Mouse (Mus musculus): ENCODE measurements at regions not wholly inside any gene's neighbourhood (a gene's known extent, or its start where the extent isn't known, plus 50 kb on each side); places are given as distances from the start of the nearest gene placed in this dataset.

DNA sequence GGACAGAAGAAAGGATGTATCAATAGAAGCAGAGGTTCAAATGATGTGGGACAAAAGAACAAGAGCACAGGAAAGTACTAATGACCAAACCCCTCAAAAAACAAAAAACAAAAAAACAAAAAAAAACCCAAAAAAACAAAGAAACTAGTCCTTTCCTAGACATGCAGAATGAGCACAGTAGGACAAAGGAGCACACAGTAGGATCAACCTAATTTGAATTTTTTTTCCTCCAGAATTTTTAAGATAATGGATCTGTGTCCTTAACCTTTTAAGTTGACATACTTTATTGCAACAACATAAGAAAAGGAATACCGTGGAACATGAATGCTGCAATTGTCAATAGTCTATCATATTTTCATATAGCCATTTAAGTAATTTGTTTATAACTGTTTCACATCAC lies 370.2 kb upstream of the Dach1 start:
- no peak for DNase-seq (ENCODE audit: low spot score in 2 of 2)

DNA sequence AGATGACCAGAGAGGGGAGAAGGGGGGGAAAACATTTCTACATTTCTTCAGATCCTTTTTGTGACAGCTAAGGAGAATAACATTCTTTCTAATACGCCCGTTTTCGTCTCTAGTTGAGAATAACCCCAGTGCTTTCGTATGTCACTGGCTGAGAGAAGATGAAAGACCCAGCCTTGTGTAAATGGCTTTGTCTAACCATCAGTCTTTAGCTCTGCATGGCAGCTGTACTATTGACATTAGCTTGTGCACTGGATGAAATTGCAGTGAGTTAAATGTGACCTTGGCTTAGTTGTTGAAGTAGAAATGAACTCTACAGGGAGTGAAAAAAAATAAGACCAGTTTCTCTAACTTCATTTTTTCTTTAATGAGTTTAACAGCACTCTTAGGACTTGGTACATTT lies 368.7 kb upstream of the Dach1 start:
- DNase-seq (ENCODE audit: low spot score in 2 of 2): no peak

DNA sequence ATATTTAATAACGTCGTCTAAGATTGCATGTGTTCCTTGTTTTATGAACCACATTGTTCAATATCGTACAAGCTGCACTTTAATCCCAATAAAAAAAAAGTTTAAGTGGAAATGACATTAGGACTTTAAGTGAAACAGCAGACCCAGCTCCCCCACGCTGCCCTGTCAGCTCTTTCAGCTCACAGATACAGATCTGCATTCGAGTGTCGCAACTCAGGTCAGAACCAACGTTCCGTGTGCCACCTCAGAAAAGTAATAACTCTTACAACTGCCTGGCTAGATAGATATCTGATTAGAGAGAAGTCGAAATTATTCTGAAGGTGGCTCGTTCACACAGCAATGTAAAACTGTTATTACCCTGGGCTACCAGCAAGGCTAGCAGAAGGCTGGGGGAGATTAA lies 364.0 kb upstream of the Dach1 start:
- DNase-seq (ENCODE audit: low spot score in 2 of 2): no peak

GRCm38 (mm10) chr14:98520966-98521365 lies 351.4 kb upstream of the Dach1 start:
- no peak for DNase-seq (ENCODE audit: low spot score in 2 of 2)

DNA sequence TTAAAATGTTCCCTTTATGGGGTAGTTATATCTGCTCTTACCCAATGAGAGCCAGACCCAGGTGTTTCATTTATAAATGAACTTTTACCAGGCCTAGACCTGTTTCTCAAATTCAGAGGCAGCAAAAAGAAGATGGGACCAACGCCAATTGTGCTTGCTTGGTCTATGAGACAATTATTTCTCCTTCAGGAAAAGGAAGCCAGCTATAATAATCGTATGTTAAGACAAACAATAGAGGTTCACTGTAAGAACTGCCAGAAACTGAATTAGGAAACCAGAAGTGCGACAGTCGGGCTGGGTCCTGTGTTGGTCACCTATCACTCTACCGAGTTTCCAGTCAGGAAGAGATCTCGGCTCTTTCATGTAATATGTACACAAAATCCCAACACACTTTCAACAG lies 335.8 kb upstream of the Dach1 start:
- DNase-seq (ENCODE audit: low spot score in 2 of 2): no peak

DNA sequence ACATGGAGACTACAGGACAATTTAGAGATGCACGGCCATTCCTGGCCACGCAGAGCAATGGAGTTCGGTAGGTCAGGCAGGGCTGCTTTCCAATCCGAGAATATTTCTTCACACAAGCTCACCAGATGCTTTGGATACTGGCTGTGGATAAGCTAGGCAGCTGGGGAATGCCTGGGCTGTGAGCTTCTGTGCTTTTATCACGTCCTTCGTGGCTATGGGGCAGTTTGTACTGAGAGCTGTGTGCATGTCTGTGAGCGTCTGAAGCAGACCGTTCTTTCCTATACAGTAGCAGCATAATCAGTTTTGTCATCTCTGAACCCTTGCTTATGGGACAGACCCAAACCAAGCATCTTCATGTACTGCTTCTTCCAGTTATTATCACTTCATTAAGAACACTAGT lies 307.9 kb upstream of the Dach1 start:
- no peak for DNase-seq (ENCODE audit: low spot score in 2 of 2)

DNA sequence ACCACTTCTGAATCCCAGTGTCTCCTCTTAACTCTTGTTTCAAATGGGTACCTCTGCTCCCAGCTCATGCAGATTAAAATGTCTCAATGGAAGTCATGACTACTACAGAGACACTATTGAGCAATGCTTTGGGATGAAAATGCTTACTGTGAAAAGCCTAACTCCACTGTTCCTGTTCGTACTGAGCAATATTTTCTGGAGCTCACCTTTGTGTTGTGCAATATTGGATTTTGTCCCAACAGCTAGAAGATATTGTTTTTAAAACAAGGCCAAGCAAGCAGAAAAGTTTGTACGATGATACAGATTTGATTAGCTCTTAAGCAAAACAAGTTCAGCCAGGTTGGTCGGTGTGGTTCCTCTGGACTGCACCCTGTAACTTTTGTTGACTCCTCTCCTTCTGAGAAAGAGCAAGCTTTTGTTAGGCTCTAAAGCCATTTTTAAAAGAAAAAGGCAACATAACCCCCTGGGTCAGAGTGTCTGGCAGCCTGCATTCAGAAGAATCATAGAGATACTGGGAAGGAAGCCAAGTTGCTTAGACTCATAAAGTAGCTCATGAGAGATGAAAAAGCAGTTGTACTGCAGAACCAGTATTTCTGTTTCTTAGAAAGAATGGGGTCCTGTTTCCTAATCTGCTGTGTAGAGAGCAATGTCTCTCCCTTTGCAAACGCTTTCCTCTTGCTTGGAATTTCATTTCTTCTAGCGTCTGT lies 302.4 kb upstream of the Dach1 start:
- DNase-seq (ENCODE audit: low spot score in 2 of 2): no peak

GRCm38 (mm10) chr14:98454461-98454860 lies 284.9 kb upstream of the Dach1 start:
- no peak for DNase-seq (ENCODE audit: low spot score in 2 of 2)

DNA sequence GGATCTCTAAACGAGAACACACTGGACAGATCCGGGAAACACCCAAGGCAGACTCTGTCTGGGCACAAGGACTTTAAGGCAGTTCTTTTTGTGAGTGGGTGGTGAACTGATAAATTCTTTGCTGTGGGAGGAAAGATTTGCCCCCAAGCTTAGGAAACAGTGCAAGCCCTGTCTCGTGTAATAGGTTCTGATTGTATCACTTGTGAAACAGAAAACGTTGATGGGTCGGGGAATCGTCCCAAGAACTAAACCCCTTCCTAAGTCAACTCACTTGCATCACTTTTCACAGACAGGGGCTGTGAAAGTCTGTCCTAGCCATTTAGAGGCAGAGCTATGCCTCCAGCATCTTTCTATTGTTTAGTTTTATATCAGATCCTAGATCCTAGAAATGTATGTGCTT lies 282.6 kb upstream of the Dach1 start:
- DNase-seq (ENCODE audit: low spot score in 2 of 2): no peak

GRCm38 (mm10) chr14:98449568-98449967 lies 280.0 kb upstream of the Dach1 start:
- DNase-seq (ENCODE audit: low spot score in 2 of 2): no peak

DNA sequence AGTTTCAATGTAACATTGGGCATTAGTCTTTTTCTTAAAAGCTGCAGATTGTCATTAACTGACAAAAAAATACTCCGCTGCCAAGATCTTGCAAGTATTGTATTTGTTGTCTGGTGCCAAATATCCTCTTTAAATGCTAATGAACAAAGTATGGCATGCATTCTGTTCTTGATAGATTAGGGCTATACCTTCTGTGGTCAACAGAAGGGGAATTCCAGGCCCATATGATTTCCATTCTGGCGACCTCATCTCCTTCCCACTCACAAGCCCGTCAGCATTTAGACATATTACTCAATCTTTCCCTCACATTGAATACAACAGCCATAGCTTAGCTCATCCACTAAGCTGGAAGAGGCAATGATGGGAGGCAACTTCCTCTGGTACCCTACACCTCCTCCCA lies 272.8 kb upstream of the Dach1 start:
- no peak for DNase-seq (ENCODE audit: low spot score in 2 of 2)

DNA sequence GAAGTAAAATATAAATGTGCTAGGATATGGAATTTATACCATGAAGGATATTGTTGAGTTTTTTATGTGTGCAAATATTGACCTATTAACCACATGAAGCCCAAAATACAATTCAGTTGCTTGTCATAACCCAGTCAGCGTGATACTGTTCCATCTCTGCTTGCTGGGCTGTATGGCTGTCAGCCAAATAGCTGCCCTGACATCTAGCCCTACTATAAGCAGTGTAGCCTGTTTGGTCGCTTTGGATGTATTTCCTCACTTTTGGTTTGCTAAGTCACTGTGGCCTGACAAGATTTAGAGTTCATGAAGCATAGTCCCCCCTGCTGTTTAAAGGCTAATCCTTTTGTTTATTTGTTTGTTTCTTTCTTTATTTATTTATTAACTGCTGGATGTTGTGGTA lies 272.4 kb upstream of the Dach1 start:
- DNase-seq (ENCODE audit: low spot score in 2 of 2): no peak

GRCm38 (mm10) chr14:98431959-98432358 lies 262.4 kb upstream of the Dach1 start:
- DNase-seq (ENCODE audit: low spot score in 2 of 2): no peak

DNA sequence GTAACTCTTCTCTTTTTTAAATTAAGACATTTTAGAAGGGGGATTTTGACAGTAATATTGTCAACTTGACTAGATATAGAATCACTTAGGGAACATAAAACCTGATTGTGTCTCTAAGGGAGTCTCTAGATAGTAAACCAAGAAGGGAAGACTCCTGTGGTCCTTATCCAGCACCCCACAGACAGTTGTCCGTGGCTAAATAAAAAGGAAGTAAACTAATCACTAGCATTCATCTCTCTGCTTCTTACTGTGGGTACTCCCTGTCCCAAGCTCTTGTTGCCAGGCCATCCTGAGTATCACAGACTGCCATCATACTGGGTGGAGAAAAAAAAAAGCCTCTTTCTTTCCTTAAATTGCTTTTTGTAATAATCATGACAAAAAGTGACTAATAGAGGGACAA lies 248.2 kb upstream of the Dach1 start:
- no peak for DNase-seq (ENCODE audit: low spot score in 2 of 2)

- DNase-seq (ENCODE audit: low spot score in 2 of 2): no peak
Measured at GRCm38 (mm10) chr14:98414201-98414600, 244.6 kb upstream of the Dach1 start.

DNA sequence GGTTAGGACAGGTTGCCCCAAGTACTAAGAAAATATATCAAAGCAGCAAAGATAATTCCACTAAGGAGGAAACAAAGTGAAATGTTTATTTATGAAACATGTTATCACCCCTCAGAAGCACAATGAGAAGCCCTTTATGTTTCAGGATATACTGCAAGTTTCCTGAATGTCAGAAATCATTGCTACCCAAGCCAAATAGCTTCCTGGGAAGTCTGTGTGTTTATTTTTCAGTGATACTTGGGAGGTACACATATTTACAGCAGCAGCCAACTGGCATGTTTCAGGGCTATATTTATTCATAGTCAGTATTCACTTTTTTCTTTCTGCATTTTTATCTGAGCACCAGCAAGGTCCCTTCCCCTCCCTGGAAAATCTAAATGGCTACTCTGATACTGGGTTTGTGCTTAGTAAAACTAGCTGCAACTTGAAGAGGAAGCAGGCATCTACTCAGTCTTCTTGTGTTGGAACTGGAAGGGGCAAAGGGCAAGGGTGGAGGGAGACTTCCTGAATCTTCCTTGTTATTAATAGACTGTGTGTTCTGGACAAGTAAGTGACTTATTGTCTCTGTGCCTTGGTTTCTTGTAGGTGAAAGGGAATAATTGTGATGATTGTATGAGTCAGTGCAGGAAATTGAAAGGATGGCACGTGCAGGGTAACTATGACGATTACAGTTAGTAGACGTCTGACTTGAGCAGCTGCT lies 236.5 kb upstream of the Dach1 start:
- DNase-seq (ENCODE audit: low spot score in 2 of 2): no peak

DNA sequence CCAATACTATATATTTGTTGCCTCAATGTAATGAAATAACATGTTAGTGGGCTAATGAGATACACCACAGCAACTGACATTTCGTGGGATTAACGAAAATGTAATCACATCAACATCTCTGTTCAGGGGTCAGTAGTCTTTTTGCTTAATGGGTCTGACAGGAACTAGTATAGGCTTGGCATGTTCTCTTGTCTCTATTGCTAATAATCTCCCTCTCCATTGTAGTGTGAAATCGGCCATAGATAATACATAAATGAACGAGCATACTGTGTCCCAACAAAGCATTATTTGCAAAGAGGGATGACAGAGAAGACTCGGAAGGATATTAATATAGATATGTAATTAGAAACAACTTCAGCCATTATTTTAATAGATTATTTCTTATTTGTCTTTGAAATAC lies 234.5 kb upstream of the Dach1 start:
- DNase-seq (ENCODE audit: low spot score in 2 of 2): no peak

- no peak for DNase-seq (ENCODE audit: low spot score in 2 of 2)
Measured at GRCm38 (mm10) chr14:98387871-98388270, 218.3 kb upstream of the Dach1 start.
